Mouse (Mus musculus) thymus, adult 18-20 months (tissue): ENCODE measurements around the gene Cacna2d4.

ENCODE experiments used
- DNase-seq, 2 experiments: peaks; one replicate each; pipeline ENCODE4 v3.0.0; 2022; ENCODE audit warnings: mixed read lengths in 2 of 2

Gene Cacna2d4

DNA sequence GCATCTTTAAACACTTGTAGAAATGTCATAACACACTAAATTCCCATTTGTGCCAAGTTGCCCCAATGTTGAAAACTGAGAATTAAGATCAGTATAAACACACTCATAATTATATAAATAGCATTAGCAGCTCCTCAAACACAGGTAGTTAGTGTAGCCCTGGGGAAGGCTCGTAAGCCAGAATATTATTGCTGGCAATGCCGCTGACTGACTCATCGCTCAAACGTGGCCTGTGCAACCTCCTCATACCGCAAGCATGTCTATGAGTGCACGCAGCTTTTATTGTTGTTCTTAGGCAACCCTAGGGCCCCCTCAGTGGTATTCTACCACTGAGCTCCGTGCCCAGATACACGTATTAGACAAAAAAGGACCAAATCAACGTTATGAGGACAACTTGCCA, 156.5 kb downstream of the Cacna2d4 start:
- DNase-seq, result no peak

DNA sequence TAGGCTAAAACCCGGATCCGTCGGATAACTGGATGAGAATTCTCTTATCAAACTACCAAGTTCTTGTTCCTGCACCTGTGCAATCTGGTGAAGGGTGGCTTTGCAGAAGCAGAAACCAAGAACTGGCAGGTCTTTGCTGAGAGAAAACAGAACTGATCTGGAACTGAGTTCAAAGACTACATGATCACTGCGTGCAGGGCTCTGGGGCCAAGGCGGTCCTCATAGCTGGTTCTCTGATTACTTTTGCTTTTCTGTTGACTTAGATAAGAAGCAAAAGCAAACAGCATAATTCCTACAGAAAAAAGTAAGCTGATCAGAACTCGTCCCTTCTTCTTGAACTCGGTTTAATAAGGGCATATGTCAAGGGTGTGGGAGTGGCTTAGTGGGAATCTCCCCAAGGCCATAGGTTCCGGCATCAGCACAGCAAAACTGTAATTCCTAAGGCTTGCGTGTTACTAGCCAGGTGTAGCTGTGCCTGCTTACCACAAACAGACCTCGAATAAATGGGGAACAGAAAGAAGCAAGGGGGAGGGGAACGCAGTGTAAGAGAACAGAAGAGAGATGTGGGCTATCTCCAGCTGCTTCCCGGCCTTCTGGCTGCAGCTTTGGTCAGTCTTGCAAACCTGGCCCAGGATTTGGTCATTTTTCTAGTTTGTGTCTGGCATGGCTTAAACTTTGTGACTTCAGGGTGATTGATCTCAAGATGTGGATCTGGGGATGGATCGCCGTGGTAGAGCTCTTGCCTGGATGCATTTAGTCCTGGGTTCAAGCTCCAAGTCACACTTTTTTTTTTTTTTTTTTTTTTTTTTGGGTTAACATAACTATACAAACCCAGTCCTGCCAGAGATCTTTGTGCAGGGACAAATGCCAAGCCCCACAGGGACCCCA, 159.3 kb downstream of the Cacna2d4 start:
- peak in 1 of 2 experiments; percentile 21 for DNase-seq

DNA sequence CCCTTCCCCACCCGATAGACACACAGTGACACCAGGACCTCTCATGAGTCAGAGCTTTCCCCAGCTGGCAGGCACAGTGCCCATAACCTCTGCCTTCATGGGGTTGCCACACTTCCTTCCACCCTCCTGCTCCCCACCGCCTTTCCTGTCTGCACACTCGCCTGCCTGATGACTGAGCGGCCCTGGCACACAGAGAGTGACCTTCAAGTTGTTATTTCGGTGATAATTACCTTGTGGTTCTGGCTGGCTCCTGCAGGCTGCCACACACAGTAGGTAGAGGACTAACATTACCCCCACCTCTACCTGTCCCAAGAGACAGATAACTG, 159.9 kb downstream of the Cacna2d4 start:
- DNase-seq, result peak; percentile 63 to 70

DNA sequence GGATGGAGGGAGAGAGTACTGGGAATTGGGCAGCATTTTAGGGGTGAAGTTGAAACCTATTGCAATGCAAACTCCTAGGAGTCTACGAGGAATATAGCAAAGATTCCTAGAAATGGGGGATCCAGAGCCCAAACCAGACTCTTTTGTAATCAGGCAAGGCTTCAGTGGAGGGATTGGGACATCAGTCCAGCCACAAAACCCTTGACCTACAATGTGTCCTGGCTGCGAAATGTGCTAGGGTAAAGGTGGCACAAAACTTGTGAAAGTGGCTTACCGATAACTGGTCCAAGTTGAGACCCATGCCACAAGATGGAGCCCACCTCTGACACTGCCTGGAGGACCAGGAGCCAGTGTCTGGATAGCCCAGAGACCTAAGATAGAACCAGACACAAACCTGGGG, 163.0 kb downstream of the Cacna2d4 start:
- DNase-seq, result no peak

DNA sequence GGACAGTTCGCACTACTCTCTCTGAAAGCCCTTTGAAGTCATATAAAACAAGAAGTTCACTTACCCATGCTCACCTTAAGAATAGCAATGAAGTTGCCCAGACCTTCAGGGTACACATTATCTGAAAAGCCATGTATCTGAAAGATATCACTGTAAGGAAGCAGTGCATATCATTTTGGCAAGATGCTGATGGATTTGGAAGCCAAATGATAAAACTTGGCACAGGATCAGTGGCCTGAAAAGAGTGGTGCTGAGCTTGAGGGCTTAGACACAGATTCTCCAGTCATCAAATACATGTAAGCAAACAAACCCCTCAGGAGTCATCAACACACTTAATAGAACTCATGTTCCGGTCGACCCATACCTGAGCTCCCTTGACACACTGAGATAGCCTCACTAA, 164.3 kb downstream of the Cacna2d4 start:
- DNase-seq, result no peak

DNA sequence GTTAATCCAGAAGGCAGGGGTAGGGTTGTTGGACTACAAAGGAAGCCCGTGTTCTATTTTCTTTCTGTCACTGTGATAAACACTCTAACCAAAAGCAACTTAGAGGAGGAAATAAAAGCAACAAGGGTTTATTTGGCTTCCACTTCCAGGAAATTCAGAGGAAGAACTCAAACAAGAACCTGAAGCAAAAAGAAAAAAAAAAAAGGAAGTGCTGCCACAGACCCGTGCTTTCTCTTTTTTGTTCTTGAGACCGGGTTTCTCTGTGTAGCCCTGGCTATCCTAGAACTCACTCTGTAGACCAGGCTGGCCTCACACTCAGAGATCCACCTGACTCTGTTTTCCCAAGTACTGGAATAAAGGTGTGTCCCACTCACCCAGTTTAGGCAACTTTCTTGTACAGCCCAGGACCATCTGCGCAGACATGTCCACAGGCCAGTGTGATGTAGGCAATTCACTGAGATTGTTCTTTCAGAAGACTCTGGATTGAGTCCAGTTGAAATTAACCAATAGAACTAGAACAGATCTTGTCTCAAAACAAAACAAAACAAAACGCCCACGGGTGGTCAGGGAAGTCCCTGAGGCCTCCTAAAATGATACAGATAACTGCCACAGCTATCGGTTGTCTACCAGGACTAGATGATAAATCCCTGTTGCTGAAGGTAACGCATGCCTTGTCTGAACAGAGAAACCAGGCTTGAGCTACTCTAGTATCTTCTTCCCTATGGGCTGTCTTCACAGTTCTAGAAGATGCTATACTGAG, 165.4 kb downstream of the Cacna2d4 start:
- DNase-seq, result no peak
